Mouse (Mus musculus) layer of hippocampus, adult 18-20 months (tissue): ENCODE results near the gene Foxf1. TPM values are rescaled to one million over a fixed set of nuclear protein-coding genes. Genes with fewer than 3 reads are reported as not detected.

ENCODE experiments used
- DNase-seq, 2 experiments: peaks; one replicate each; pipeline ENCODE4 v3.0.0; 2022; ENCODE audit warnings: low spot score in 2 of 2
- long read RNA-seq: library from polyadenylated mRNA; stranded (forward); transcript quantifications from one replicate; pipeline ENCODE4 v2.0.0, GENCODE M21; 2021
- total RNA-seq, 2 experiments: library from RNA; stranded (reverse); gene quantifications; 2 replicates each; pipeline ENCODE4 v1.2.3; 2021

Gene Foxf1
- total RNA-seq, result under 1 TPM; 0.48 to 0.92 TPM
- long read RNA-seq, transcript Foxf1-201 (2 exons, 2,415 nt), result major isoform, 5 of 5 reads
- long read RNA-seq, partial matches to known transcripts, result 0 of 5 reads
- long read RNA-seq, other reads (novel, unspliced or antisense), result 0 of 5 reads

GRCm38 (mm10) chr8:121084210-121084951, at the start of gene Foxf1:
Gene Foxf1 (plus strand): TSS chr8:121084386.
- no peak for DNase-seq

- no peak for DNase-seq
Observed at GRCm38 (mm10) chr8:121035611-121036010, 48.6 kb upstream of the Foxf1 start.

- no peak for DNase-seq
Observed at GRCm38 (mm10) chr8:121043719-121044440, 40.3 kb upstream of the Foxf1 start.

GRCm38 (mm10) chr8:121047441-121047840, 36.7 kb upstream of the Foxf1 start:
- DNase-seq, result no peak

DNA sequence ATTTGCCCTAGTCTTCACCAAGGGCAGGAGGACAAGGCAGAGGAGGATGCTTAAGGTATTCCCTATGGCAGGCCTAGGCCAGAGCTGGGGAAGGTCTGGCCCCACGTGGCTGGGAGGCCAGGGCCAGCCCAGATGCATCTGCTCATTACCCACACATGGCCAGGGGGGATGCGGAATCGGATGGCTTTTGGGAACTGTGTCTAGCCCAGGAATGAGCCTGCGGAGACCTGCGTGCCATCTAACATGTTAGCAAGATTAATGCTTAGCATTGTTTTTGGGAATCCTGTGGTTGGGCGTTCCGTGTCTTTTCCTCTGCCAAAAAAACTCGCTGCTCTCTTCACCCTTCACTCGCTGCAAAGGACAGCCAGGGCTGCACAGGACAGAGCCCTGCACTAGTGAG, 26.1 kb upstream of the Foxf1 start:
- no peak for DNase-seq

DNA sequence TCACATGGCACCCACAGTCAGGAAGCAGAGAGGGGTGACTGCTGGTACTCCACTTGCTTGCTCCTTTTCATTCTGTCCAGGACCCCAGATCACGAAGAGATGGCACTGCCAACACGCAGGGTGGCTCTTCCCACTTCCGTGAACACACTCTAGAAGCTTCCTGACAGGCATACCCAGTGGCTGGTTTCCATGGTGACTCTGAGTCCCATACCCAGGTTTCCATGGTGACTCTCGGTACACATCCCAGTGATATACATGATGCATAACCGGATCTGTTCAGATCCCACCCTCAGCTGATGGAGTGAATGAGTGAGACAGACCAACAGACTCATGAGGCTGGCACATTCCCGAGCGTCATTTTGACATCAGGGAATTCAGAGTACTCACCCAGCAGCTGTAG, 25.1 kb upstream of the Foxf1 start:
- DNase-seq, result peak; percentile 21 to 57

GRCm38 (mm10) chr8:121062521-121062920, 21.7 kb upstream of the Foxf1 start:
- DNase-seq, result peak; percentile 22 to 72

DNA sequence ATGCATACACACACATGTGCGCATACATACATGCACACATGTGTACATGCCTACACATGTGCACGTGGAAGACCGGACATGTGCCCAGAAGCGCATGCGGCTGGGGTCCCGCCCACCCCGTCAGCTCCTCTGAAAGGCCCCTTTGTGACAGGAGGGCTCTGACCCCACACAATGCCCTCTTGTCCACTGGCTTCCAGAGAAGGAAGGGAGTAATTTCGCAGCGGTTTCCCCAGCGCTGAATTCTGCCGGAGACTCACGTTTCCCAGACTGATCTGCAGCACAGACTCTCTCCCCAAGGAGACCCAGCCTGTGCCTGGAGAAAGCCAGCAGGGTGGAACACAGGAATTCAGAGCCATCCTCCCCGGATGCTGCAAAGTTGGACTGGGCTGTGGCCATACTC, 20.5 kb upstream of the Foxf1 start:
- no peak for DNase-seq

- no peak for DNase-seq
Observed at GRCm38 (mm10) chr8:121071454-121071853, 12.7 kb upstream of the Foxf1 start.

- no peak for DNase-seq
Observed at GRCm38 (mm10) chr8:121072406-121073130, 11.6 kb upstream of the Foxf1 start.

- no peak for DNase-seq
Observed at GRCm38 (mm10) chr8:121073174-121074107, 10.7 kb upstream of the Foxf1 start.

DNA sequence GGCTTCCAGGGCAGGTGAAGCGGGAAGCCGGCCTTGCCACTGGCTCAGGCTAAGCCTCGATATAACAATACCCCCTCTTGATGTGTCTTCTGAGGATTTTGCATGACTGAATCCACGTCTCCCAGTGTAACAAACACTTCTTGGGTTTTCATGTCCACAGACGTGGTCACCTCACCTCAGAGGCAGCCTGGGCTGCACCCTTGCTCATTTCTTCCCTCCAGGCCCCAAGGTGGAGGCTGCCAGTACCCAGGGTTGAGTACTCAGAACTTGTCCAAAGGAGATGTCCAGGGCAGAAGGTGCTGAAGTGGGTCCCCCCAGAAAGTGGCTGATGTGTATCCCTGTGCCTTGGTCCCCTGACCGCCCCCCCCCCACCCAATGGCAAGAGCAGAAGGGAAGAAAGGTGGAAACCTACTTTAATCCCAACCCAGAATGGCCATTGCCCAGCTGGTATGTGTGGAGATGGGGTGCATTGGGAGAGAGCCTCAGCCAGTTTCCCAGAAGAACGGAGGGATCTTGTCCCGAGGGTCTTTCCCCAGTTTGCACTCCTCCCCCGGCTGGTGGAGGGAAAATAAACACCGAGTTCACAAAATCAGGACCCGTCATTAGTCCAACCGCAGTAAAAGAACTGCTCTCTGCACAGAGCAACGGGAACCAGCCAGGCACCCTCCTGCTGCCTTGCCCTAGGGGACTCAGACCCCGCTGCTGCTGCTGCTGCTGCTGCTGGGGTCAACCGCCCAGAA, 9.9 kb upstream of the Foxf1 start:
- no peak for DNase-seq

DNA sequence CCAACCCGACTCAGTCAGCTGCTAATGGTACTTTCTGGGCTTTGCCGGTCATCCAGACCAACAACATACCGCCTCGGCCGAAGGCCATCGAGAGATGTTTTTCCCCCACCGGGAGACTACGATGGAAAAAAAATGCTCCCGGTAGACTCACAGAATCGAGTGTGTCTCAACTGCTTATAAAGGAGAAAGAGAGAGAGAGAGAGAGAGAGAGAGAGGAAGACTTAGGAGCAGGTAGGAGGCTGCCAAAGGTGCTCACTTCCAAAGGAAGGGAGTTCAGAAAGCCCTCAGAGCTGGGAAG, 9.4 kb upstream of the Foxf1 start:
- DNase-seq, result no peak

- DNase-seq, result no peak
Observed at GRCm38 (mm10) chr8:121075936-121076335, 8.2 kb upstream of the Foxf1 start.

GRCm38 (mm10) chr8:121076555-121076954, 7.6 kb upstream of the Foxf1 start:
- no peak for DNase-seq

DNA sequence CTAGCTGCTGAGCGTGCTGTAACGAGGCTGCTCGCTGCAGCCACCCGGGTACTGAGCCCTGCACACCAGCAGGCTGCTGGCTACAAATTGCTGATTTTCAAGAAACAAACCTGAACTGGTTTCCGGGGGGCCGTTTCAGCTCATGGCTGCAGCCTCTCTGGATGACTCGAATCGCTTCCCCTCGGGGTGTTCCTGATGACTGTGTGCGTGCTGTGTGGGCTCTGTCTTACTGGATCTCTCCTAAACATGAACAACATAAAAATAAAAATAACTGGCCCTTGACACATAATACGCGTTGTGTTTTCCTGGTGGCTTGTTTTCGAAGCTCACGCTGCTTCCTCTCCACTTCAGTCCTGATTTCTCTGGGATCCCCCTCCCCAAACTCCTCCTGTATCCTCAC, 5.5 kb upstream of the Foxf1 start:
- no peak for DNase-seq

- no peak for DNase-seq
Observed at GRCm38 (mm10) chr8:121079201-121079600, 5.0 kb upstream of the Foxf1 start.

GRCm38 (mm10) chr8:121079944-121080343, 4.2 kb upstream of the Foxf1 start:
- DNase-seq, result no peak

DNA sequence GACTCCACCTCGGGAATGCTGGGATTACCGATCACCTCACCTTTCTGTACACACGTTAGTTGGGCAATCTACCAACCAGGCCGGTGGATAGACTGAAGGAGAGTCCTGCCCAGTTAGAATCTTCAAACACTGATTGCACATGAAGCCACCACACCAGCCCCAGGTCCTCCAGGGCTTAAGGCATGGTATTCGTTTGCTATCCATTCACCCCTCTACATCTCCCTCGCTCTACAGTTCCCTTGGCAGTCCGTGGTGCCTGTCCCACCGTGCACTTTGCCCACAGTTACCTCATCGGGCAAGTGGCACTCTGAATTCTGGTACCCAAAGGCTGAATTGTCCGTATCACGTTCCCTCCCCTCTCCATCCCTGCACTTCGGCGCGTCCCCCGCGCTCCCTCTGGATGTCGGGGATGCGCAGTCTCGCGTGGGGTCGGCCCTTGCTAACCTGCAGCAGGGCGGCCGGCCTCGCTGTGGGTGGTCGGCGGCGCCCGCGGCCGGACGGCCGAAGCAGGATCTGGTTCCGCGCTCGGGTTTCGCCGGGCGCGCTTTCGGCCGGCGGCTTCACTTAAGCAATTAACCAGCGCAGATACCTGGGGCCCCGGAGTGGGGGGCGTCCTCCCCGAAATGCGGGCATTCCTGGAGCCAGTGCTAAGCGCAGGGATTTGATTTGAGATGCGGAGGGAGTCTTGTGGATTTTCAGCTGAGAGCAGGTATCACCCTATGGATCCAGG, 3.7 kb upstream of the Foxf1 start:
- no peak for DNase-seq

DNA sequence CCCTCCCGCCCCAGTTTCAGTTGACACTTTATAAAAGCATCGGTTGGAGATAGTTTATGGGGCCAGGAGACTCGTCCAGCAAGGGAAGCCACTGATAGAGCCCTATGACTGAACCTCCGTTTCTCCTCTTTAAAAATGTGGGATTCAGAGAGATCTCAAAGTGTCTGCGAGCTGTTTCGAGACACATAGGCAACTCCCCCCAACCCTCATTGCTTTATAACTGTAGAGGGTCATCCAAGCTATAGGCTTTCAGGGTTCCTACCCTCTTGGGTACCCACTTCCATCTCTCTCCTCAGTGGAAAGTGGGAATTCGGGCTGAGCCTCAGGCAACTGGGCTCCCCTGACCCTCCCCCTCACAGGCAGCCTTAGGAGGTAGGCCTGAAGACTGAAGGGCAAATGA, 2.8 kb upstream of the Foxf1 start:
- no peak for DNase-seq
